Mouse (Mus musculus): ENCODE data around the gene Bcl9l. TPM values are rescaled to one million over a fixed set of nuclear protein-coding genes. Genes with fewer than 3 reads are reported as not detected.
A peak's percentile ranks its signal among the peaks of the same experiment; 100 is the strongest.

The Bcl9l gene
- polyA plus RNA-seq, 1 experiment from 2014 or later, result 12.3 TPM

DNA sequence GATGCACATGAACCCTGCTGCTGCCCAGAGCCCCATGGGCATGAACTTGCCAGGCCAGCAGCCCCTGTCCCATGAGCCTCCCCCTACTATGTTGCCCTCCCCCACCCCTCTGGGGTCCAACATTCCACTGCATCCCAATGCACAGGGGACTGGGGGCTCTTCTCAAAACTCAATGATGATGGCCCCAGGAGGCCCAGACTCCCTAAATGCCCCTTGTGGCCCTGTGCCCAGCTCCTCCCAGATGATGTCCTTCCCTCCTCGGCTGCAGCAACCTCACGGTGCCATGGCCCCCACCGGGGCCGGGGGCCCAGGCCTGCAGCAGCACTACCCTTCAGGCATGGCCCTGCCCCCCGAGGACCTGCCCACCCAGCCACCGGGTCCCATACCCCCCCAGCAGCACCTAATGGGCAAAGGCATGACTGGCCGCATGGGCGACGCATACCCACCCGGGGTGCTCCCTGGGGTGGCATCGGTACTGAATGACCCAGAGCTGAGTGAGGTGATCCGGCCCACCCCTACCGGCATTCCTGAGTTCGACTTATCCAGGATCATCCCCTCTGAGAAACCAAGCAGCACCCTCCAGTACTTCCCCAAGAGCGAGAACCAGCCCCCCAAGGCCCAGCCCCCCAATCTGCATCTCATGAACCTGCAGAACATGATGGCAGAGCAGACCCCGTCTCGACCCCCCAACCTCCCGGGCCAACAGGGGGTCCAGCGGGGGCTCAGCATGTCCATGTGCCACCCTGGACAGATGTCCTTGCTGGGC lies 26.3 kb downstream of the Bcl9l start:
- WGBS, result 79% methylated on average over 19 of the region's 19 CpGs
- H3K4me2 ChIP-seq, result peak overlapping the region; percentile 72
- ATAC-seq (ENCODE audit: insufficient number of reproducible peaks, low FRiP score), result 0 out of 2 replicates have a peak, but pooled peaks have one; percentile 17
- H3K27me3 ChIP-seq (replicated peaks), result no peaks in the 10 kb centered on the region
- H3K36me3 ChIP-seq, result peaks cover 52% of the 10 kb centered on the region
- peaks cover 53% of the 10 kb centered on the region for H3K4me1 ChIP-seq (replicated peaks)
- H3K9ac ChIP-seq, result peak overlapping the region; percentile 68
- peak overlapping the region; percentile 44; the same call in 1 of the 2 replicates for H3K4me3 ChIP-seq
- H3K27ac ChIP-seq (ENCODE audit: poor library complexity, severe bottlenecking), result peak overlapping the region; percentile 61; the same call in 1 of the 2 replicates
- H3K9me3 ChIP-seq (replicated peaks), result no peaks in the 10 kb centered on the region

DNA sequence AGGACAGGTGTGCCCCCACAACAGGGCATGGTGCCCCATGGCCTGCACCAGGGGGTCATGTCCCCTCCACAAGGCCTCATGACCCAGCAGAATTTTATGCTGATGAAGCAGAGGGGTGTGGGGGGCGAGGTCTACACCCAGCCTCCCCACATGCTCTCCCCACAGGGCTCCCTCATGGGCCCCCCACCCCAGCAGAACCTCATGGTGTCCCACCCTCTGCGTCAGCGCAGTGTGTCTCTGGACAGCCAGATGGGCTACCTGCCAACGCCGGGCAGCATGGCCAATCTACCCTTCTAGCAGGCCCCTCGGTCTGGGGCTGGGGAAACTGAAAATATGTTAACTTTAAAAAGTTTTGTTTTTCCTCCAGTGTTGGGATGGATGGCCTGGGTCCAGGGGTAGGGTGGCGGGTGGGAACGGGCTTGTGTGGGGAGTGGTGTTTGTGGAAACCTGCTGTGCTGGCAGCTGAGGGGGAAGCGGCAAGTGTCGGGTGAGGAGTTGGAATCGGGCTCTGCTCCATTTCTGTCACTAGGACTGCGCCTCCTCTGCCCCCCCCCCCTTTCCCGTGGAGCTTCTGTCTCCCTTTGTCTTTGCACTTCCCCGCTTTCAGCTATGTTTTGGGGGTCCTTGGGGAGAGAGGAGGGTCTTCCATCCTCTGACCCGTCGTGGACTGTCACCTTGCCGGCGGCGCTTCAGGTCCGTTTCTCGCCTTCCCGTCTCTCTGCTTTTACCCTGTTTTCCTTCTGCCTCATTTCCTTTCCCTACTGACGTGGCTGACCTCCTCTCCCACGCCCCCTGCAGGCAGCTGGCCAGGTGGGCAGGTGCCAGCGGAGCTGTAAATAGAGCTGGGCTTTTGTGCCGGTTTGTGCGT lies 27.1 kb downstream of the Bcl9l start:
- 7% methylated on average over 27 of the region's 27 CpGs for WGBS
- peaks cover 49% of the 10 kb centered on the region for H3K4me1 ChIP-seq (replicated peaks)

DNA sequence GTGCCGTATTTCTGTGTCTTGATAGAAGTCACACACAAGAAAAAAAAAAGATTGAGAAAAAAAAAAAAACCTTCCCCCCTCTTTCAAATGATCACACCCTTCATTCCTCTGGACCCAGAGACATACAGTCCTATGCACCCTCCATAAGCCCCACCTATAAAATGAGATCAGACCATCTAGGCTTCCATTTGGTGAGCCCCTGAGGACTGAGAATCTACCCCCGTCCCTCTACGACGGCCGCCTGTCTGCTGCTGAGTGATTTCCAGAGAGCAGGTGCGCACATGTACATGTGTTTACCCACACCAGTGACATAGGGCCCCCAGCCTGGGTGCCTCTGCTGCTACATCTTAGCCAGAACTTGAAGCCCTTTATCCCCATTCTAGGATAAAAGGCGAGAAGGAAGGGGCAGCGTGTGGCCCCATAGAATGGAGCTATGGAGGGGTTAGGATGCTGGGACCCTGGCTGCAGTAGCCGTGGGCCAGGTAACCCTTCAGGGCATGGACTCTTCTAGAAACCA lies 27.8 kb downstream of the Bcl9l start:
- Histone ChIP-seq H3K4me2 (peak overlapping the region; percentile 72), H3K27ac (ENCODE audit: poor library complexity, severe bottlenecking) (peak overlapping the region; percentile 61), H3K4me3 (peak overlapping the region; percentile 44), H3K27me3 (replicated peaks) (no peaks in the 10 kb centered on the region), H3K4me1 (replicated peaks) (peaks cover 44% of the 10 kb centered on the region), H3K9me3 (replicated peaks) (no peaks in the 10 kb centered on the region), H3K36me3 (peaks cover 40% of the 10 kb centered on the region), H3K9ac (peak overlapping the region; percentile 68; the same call in 1 of the 2 replicates)
- WGBS, result 35% methylated on average over 9 of the region's 9 CpGs
- no peak for ATAC-seq (ENCODE audit: insufficient number of reproducible peaks, low FRiP score)

More for the DNA sequence above, 27.1 kb downstream of the Bcl9l start:
- peak overlapping the region; percentile 61 for H3K27ac ChIP-seq (ENCODE audit: poor library complexity, severe bottlenecking)
- H3K4me3 ChIP-seq, result peak overlapping the region; percentile 44
- H3K27me3 ChIP-seq (replicated peaks), result no peaks in the 10 kb centered on the region
- peak overlapping the region; percentile 68 for H3K9ac ChIP-seq
- H3K9me3 ChIP-seq (replicated peaks), result no peaks in the 10 kb centered on the region
- peak overlapping the region; percentile 72 for H3K4me2 ChIP-seq
- ATAC-seq (ENCODE audit: insufficient number of reproducible peaks, low FRiP score), result peak; percentile 18; the same call in 1 of the 2 replicates
- H3K36me3 ChIP-seq, result peaks cover 47% of the 10 kb centered on the region

- H3K27me3 ChIP-seq (replicated peaks), result no peaks in the 10 kb centered on the region
- WGBS, result 58% methylated on average over 5 of the region's 5 CpGs
- no peak overlapping the region for H3K4me3 ChIP-seq
- H3K27ac ChIP-seq (ENCODE audit: poor library complexity, severe bottlenecking), result peak overlapping the region; percentile 61
- peak overlapping the region; percentile 55 for H3K9ac ChIP-seq
- H3K4me2 ChIP-seq, result 0 out of 2 replicates have a peak overlapping the region, but pooled peaks have one; percentile 72
- H3K9me3 ChIP-seq (replicated peaks), result no peaks in the 10 kb centered on the region
- peaks cover 38% of the 10 kb centered on the region for H3K4me1 ChIP-seq (replicated peaks)
- peak; percentile 7; the same call in 1 of the 2 replicates for ATAC-seq (ENCODE audit: insufficient number of reproducible peaks, low FRiP score)
- H3K36me3 ChIP-seq, result peaks cover 34% of the 10 kb centered on the region
Observed at GRCm38 (mm10) chr9:44510872-44511601, 28.4 kb downstream of the Bcl9l start.

GRCm38 (mm10) chr9:44511935-44512716 lies 29.5 kb downstream of the Bcl9l start:
- H3K36me3 ChIP-seq, result peaks cover 23% of the 10 kb centered on the region
- H3K4me2 ChIP-seq, result no peak overlapping the region
- ATAC-seq (ENCODE audit: insufficient number of reproducible peaks, low FRiP score), result no peak
- H3K27ac ChIP-seq (ENCODE audit: poor library complexity, severe bottlenecking), result no peak overlapping the region
- H3K4me3 ChIP-seq, result no peak overlapping the region
- no peaks in the 10 kb centered on the region for H3K27me3 ChIP-seq (replicated peaks)
- H3K4me1 ChIP-seq (replicated peaks), result peaks cover 38% of the 10 kb centered on the region
- 62% methylated on average over 9 of the region's 9 CpGs for WGBS
- no peaks in the 10 kb centered on the region for H3K9me3 ChIP-seq (replicated peaks)
- no peak overlapping the region for H3K9ac ChIP-seq

- no peak overlapping the region for H3K4me3 ChIP-seq
- no peaks in the 10 kb centered on the region for H3K27me3 ChIP-seq (replicated peaks)
- no peak overlapping the region for H3K9ac ChIP-seq
- 88% methylated on average over 3 of the region's 3 CpGs for WGBS
- peaks cover 38% of the 10 kb centered on the region for H3K4me1 ChIP-seq (replicated peaks)
- no peaks in the 10 kb centered on the region for H3K9me3 ChIP-seq (replicated peaks)
- peaks cover 18% of the 10 kb centered on the region for H3K36me3 ChIP-seq
- no peak for ATAC-seq (ENCODE audit: insufficient number of reproducible peaks, low FRiP score)
- H3K4me2 ChIP-seq, result no peak overlapping the region
- H3K27ac ChIP-seq (ENCODE audit: poor library complexity, severe bottlenecking), result no peak overlapping the region
Observed at GRCm38 (mm10) chr9:44512717-44513003, 30.0 kb downstream of the Bcl9l start.

DNA sequence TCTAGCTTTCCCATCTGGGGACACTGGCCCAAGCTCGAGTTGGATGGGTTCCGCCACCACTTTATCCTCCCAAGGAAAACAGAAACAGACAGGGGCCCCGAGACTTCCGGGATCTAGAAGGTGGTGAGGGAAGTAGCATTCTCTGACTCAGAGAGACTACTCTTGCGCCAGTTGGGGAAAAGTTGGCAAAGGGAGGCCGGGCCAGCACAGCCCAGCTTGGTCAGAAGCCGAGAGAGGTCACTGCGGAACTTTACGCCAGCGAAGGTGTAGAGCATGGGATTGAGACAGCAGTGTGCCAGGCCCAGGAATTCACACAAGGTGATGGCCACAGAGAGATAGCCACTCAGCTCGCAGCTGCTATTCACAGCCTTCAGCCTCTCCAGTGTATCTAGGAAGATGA lies 30.5 kb downstream of the Bcl9l start:
- H3K4me3 ChIP-seq, result no peak overlapping the region
- no peaks in the 10 kb centered on the region for H3K9me3 ChIP-seq (replicated peaks)
- H3K27ac ChIP-seq (ENCODE audit: poor library complexity, severe bottlenecking), result no peak overlapping the region
- peaks cover 41% of the 10 kb centered on the region for H3K4me1 ChIP-seq (replicated peaks)
- 81% methylated on average over 11 of the region's 11 CpGs for WGBS
- no peak overlapping the region for H3K9ac ChIP-seq
- no peaks in the 10 kb centered on the region for H3K27me3 ChIP-seq (replicated peaks)
- H3K36me3 ChIP-seq, result peaks cover 13% of the 10 kb centered on the region
- no peak for ATAC-seq (ENCODE audit: insufficient number of reproducible peaks, low FRiP score)
- H3K4me2 ChIP-seq, result no peak overlapping the region

DNA sequence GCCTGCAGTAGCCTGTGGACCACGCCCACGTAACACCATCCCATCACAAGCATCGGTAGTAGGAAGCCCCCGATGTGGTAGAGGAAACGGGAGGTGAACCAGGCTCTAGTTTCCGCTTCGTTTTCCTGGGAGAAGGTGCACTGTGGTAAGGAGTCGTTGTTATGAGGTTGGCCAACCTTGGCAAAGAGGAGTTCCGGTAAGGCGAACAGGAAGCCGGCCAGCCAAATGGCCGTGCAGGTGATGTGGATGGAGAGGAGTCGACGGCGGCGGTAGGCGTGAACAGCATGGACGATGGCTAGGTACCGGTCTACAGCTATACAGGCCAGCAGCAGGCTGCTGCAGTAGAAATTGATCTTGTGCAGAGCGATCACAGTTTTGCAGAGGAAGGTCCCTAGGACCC lies 31.0 kb downstream of the Bcl9l start:
- WGBS, result 63% methylated on average over 20 of the region's 20 CpGs
- no peak for ATAC-seq (ENCODE audit: insufficient number of reproducible peaks, low FRiP score)
- Histone ChIP-seq H3K4me1 (replicated peaks) (peaks cover 41% of the 10 kb centered on the region), H3K27me3 (replicated peaks) (no peaks in the 10 kb centered on the region), H3K36me3 (peaks cover 8% of the 10 kb centered on the region), H3K9ac (no peak overlapping the region), H3K4me3 (no peak overlapping the region), H3K4me2 (no peak overlapping the region), H3K27ac (ENCODE audit: poor library complexity, severe bottlenecking) (no peak overlapping the region), H3K9me3 (replicated peaks) (no peaks in the 10 kb centered on the region)

DNA sequence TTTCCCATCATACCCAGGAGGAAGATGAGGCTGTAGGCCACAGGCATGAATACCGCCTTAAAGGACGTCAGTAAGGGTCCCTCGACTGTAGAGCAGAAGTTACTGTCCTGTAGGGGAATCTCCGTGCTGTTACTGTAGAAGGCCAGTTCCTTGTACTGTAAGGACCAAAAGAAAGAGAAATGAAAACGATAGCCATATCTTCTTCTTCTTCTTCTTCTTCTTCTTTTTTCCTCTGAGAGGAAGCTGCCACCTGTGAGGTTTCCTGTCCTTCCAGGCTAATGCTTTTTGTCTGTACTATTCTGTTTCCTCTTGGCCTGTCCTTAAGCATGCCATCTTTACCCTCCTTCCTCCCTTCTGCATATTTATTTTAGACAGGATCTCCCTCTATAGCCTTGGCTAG lies 31.5 kb downstream of the Bcl9l start:
- peaks cover 3% of the 10 kb centered on the region; the same call in 1 of the 2 replicates for H3K36me3 ChIP-seq
- peaks cover 36% of the 10 kb centered on the region for H3K4me1 ChIP-seq (replicated peaks)
- WGBS, result 81% methylated on average over 5 of the region's 5 CpGs
- ATAC-seq (ENCODE audit: insufficient number of reproducible peaks, low FRiP score), result no peak
- no peak overlapping the region for H3K27ac ChIP-seq (ENCODE audit: poor library complexity, severe bottlenecking)
- H3K9me3 ChIP-seq (replicated peaks), result no peaks in the 10 kb centered on the region
- H3K9ac ChIP-seq, result no peak overlapping the region
- H3K4me3 ChIP-seq, result no peak overlapping the region
- H3K4me2 ChIP-seq, result no peak overlapping the region
- no peaks in the 10 kb centered on the region for H3K27me3 ChIP-seq (replicated peaks)

GRCm38 (mm10) chr9:44515131-44515751 lies 32.6 kb downstream of the Bcl9l start:
- H3K4me2 ChIP-seq, result peak overlapping the region; percentile 35
- no peak overlapping the region for H3K4me3 ChIP-seq
- H3K9me3 ChIP-seq (replicated peaks), result no peaks in the 10 kb centered on the region
- H3K27me3 ChIP-seq (replicated peaks), result no peaks in the 10 kb centered on the region
- H3K36me3 ChIP-seq, result no peaks in the 10 kb centered on the region
- H3K4me1 ChIP-seq (replicated peaks), result peaks cover 26% of the 10 kb centered on the region
- no peak overlapping the region for H3K9ac ChIP-seq
- peak overlapping the region; percentile 25; the same call in 1 of the 2 replicates for H3K27ac ChIP-seq (ENCODE audit: poor library complexity, severe bottlenecking)
- peak; percentile 49 for ATAC-seq (ENCODE audit: insufficient number of reproducible peaks, low FRiP score)
- WGBS, result 47% methylated on average over 12 of the region's 12 CpGs
